Mouse (Mus musculus) lung, postnatal 0 days (tissue): Measurements from ENCODE around the gene Myo1h. TPM values are rescaled to one million over a fixed set of nuclear protein-coding genes. Genes with fewer than 3 reads are reported as not detected.

ENCODE experiments used
- ATAC-seq: fragments of 200-750 bp; cut with Nextera tagmentation; 2 replicates; pipeline ENCODE4 v1.8.0; 2017; ENCODE audit warnings: moderate library complexity
- DNase-seq: peaks from one replicate; pipeline ENCODE4 v3.0.0-alpha.2; 2016; ENCODE audit warnings: low spot score
- H3K27ac ChIP-seq: fragments of 300-500 bp; sonication (generic); 2 replicates; pipeline ENCODE4 v1.5.1; 2014; ENCODE audit warnings: antibody characterized with exemption, mild to moderate bottlenecking, low read length, mixed read lengths
- H3K27me3 ChIP-seq: fragments of 300-500 bp; sonication (generic); replicated peaks from 2 replicates; pipeline ENCODE4 v1.6.1; 2014; ENCODE audit warnings: low read length, mixed read lengths; ENCODE audit not compliant: insufficient read depth
- H3K36me3 ChIP-seq: fragments of 300-500 bp; sonication (generic); 2 replicates; pipeline ENCODE4 v1.6.1; 2014; ENCODE audit warnings: low read length, mixed read lengths; ENCODE audit not compliant: insufficient read depth
- H3K4me1 ChIP-seq: fragments of 300-500 bp; sonication (generic); 2 replicates; pipeline ENCODE4 v1.6.1; 2014; ENCODE audit warnings: antibody characterized with exemption, low read depth, low read length, mixed read lengths; ENCODE audit not compliant: insufficient read depth
- H3K4me2 ChIP-seq: fragments of 300-500 bp; sonication (generic); replicated peaks from 2 replicates; pipeline ENCODE4 v1.6.1; 2014; ENCODE audit warnings: low read depth, mild to moderate bottlenecking, low read length, moderate library complexity, mixed read lengths
- H3K4me3 ChIP-seq: fragments of 300-500 bp; sonication (generic); 2 replicates; pipeline ENCODE4 v1.5.1; 2014; ENCODE audit warnings: low read depth, low read length
- H3K9ac ChIP-seq: fragments of 300-500 bp; sonication (generic); replicated peaks from 2 replicates; pipeline ENCODE4 v1.6.1; 2014; ENCODE audit warnings: low read depth, mild to moderate bottlenecking
- H3K9me3 ChIP-seq: fragments of 300-500 bp; sonication (generic); 2 replicates; pipeline ENCODE4 v1.6.1; 2016; ENCODE audit warnings: low read length, mixed read lengths
- CTCF ChIP-seq: IDR thresholded peaks from 2 replicates; pipeline ENCODE4 v1.5.1; 2016; ENCODE audit warnings: antibody characterized with exemption, mild to moderate bottlenecking
- EP300 ChIP-seq: IDR thresholded peaks from 2 replicates; pipeline ENCODE4 v1.6.1; 2016; ENCODE audit warnings: antibody characterized with exemption, mild to moderate bottlenecking, control low read depth
- WGBS: fragments of 180-500 bp; shearing (Covaris S2); extraction: QIAGEN DNeasy Blood & Tissue Kit; methylation state at CpG from one replicate; pipeline ENCODE4 v1.1.7; 2014; 5-methylcytosine and 5-hydroxymethylcytosine counted together
- polyA plus RNA-seq: library from polyadenylated mRNA; unstranded; fragments of >200 nt; fragmentation: Nextera tagmentation; extraction: Ambion mirVana; gene quantifications from 2 replicates; pipeline ENCODE4 v1.2.1, GENCODE M21; 2015

Gene Myo1h
- polyA plus RNA-seq, 1 experiment from 2014 or later: 3.4 TPM

- TF ChIP-seq EP300 (no peak), CTCF (no peak)
- 78% methylated on average over 8 of the region's 8 CpGs for WGBS
Measured at GRCm38 (mm10) chr5:114264791-114265190, 24.2 kb upstream of the Myo1h start.

GRCm38 (mm10) chr5:114268646-114269045 is 20.3 kb upstream of the Myo1h start:
- WGBS: 19% methylated on average over 7 of the region's 7 CpGs
- Histone ChIP-seq H3K36me3 (no peaks in the 10 kb centered on the region), H3K9me3 (no peaks in the 10 kb centered on the region), H3K4me2 (no peak overlapping the region), H3K4me1 (peaks cover 9% of the 10 kb centered on the region; the same call in 1 of the 2 replicates), H3K27me3 (peaks cover 21% of the 10 kb centered on the region), H3K4me3 (no peak overlapping the region), H3K9ac (no peak overlapping the region), H3K27ac (no peak overlapping the region)
- ATAC-seq (peak; percentile 55), DNase-seq (peak; percentile 57)
- TF ChIP-seq EP300 (no peak), CTCF (no peak)

More at GRCm38 (mm10) chr5:114264791-114265190, 24.2 kb upstream of the Myo1h start:
- Histone ChIP-seq H3K27me3 (no peaks in the 10 kb centered on the region), H3K36me3 (no peaks in the 10 kb centered on the region), H3K9ac (no peak overlapping the region), H3K4me3 (no peak overlapping the region), H3K27ac (no peak overlapping the region), H3K4me2 (no peak overlapping the region), H3K9me3 (no peaks in the 10 kb centered on the region), H3K4me1 (peaks cover under 1% of the 10 kb centered on the region; the same call in 1 of the 2 replicates)
- ATAC-seq: no peak
- no peak for DNase-seq

GRCm38 (mm10) chr5:114269499-114269898 is 19.5 kb upstream of the Myo1h start:
- H3K27me3 ChIP-seq: peaks cover 30% of the 10 kb centered on the region
- 54% methylated on average over 6 of the region's 7 CpGs for WGBS
- ATAC-seq: no peak

GRCm38 (mm10) chr5:114269984-114270383 is 19.0 kb upstream of the Myo1h start:
- Histone ChIP-seq H3K36me3 (no peaks in the 10 kb centered on the region), H3K27me3 (peaks cover 34% of the 10 kb centered on the region), H3K27ac (no peak overlapping the region), H3K4me1 (peaks cover 11% of the 10 kb centered on the region; the same call in 1 of the 2 replicates), H3K4me3 (no peak overlapping the region), H3K4me2 (no peak overlapping the region), H3K9me3 (no peaks in the 10 kb centered on the region), H3K9ac (no peak overlapping the region)
- DNase-seq: peak; percentile 10
- no peak for TF ChIP-seq CTCF
- TF ChIP-seq EP300: no peak
- 13% methylated on average over 12 of the region's 12 CpGs for WGBS
- peak; percentile 27 for ATAC-seq

More at GRCm38 (mm10) chr5:114269499-114269898, 19.5 kb upstream of the Myo1h start:
- H3K9me3 ChIP-seq: no peaks in the 10 kb centered on the region
- H3K4me1 ChIP-seq: peaks cover 11% of the 10 kb centered on the region; the same call in 1 of the 2 replicates
- DNase-seq: no peak
- no peak overlapping the region for H3K4me2 ChIP-seq
- H3K27ac ChIP-seq: no peak overlapping the region
- no peak overlapping the region for H3K9ac ChIP-seq
- H3K36me3 ChIP-seq: no peaks in the 10 kb centered on the region
- TF ChIP-seq CTCF: no peak
- TF ChIP-seq EP300: no peak
- no peak overlapping the region for H3K4me3 ChIP-seq

GRCm38 (mm10) chr5:114273693-114274402 is 15.1 kb upstream of the Myo1h start, which contains the start of gene Foxn4:
TSS of gene Foxn4 (minus strand) at chr5:114273807.
- H3K4me3 ChIP-seq: peak within 1 kb of the TSS; percentile 14; the same call in 1 of the 2 replicates
- peak within 1 kb of the TSS; percentile 38 for H3K4me2 ChIP-seq
- no peaks in the 10 kb centered on the region for H3K36me3 ChIP-seq
- DNase-seq: no peak
- TF ChIP-seq EP300 (no peak), CTCF (no peak)
- H3K4me1 ChIP-seq: peaks cover 11% of the 10 kb centered on the region; the same call in 1 of the 2 replicates
- ATAC-seq: 0 out of 2 replicates have a peak, but pooled peaks have one; percentile 27
- H3K27me3 ChIP-seq: peaks cover 47% of the 10 kb centered on the region
- no peaks in the 10 kb centered on the region for H3K9me3 ChIP-seq
- H3K27ac ChIP-seq: no peak within 1 kb of the TSS
- under 1% methylated on average over 35 of the region's 56 CpGs for WGBS
- no peak within 1 kb of the TSS for H3K9ac ChIP-seq

GRCm38 (mm10) chr5:114275339-114275738 is 13.6 kb upstream of the Myo1h start:
- H3K27ac ChIP-seq: no peak overlapping the region

More at GRCm38 (mm10) chr5:114275339-114275738, 13.6 kb upstream of the Myo1h start:
- Histone ChIP-seq H3K4me2 (no peak overlapping the region), H3K4me1 (peaks cover 6% of the 10 kb centered on the region; the same call in 1 of the 2 replicates), H3K9me3 (no peaks in the 10 kb centered on the region), H3K9ac (no peak overlapping the region), H3K36me3 (no peaks in the 10 kb centered on the region), H3K4me3 (no peak overlapping the region), H3K27me3 (peaks cover 47% of the 10 kb centered on the region)
- ATAC-seq: no peak
- WGBS: 23% methylated on average over 8 of the region's 8 CpGs
- TF ChIP-seq CTCF (no peak), EP300 (no peak)
- DNase-seq: no peak
